Mouse (Mus musculus): ENCODE measurements around the gene Vmn1r203. TPM values are rescaled to one million over a fixed set of nuclear protein-coding genes. Genes with fewer than 3 reads are reported as not detected.
"Not testable (repeated sequence)": the region's sequence is repeated elsewhere in the genome, so short reads cannot be mapped to it uniquely, and the experiment has no call there.

Vmn1r203 gene
- not detected for total RNA-seq (2021)
- polyA plus RNA-seq (2012; rRNA removed): not detected in 2 replicates
- long read RNA-seq: 0 reads

- Histone ChIP-seq H3K36me3 (ENCODE audit: control insufficient read depth, insufficient read depth, low read length) (no peaks in the 10 kb centered on the region), H3K27ac (no peak within 1 kb of the TSS), H3K79me2 (replicated peaks; ENCODE audit: control insufficient read depth, insufficient read depth, low read length) (no peaks in the 10 kb centered on the region), H3K27me3 (ENCODE audit: control insufficient read depth, insufficient read depth, low read length) (no peaks in the 10 kb centered on the region), H3K4me1 (ENCODE audit: control insufficient read depth, insufficient read depth, low read length) (no peaks in the 10 kb centered on the region), H3K4me3 (no peak within 1 kb of the TSS), H3K9ac (ENCODE audit: low read depth, low read length) (no peak within 1 kb of the TSS)
- DNase-seq: no peak
- no peak for TF ChIP-seq POLR2A (IDR thresholded peaks at IDR 0.05; ENCODE audit: insufficient read depth, low read depth, low read length)
- TF ChIP-seq CTCF (IDR thresholded peaks at IDR 0.05): no peak
- TF ChIP-seq EP300 (IDR thresholded peaks at IDR 0.05; ENCODE audit: insufficient read depth, low read depth, low read length): no peak
- intact Hi-C loops (cut with DNase I): no loop called here
Measured at GRCm38 (mm10) chr13:22517814-22518213, at the start of gene Vmn1r203. Vmn1r203 (plus strand) TSS chr13:22518114.

GRCm38 (mm10) chr13:22471623-22472022 is 46.3 kb upstream of the Vmn1r203 start, which contains the start of gene Vmn1r201:
Vmn1r201 (plus strand) TSS chr13:22471923.
- Histone ChIP-seq H3K4me3 (no peak within 1 kb of the TSS), H3K27me3 (ENCODE audit: control insufficient read depth, insufficient read depth, low read length) (no peaks in the 10 kb centered on the region), H3K79me2 (replicated peaks; ENCODE audit: control insufficient read depth, insufficient read depth, low read length) (no peaks in the 10 kb centered on the region), H3K27ac (no peak within 1 kb of the TSS), H3K9ac (ENCODE audit: low read depth, low read length) (no peak within 1 kb of the TSS), H3K36me3 (ENCODE audit: control insufficient read depth, insufficient read depth, low read length) (no peaks in the 10 kb centered on the region), H3K4me1 (ENCODE audit: control insufficient read depth, insufficient read depth, low read length) (no peaks in the 10 kb centered on the region)
- DNase-seq: no peak
- intact Hi-C loops (cut with DNase I): no loop called here
- 32% methylated on average over 1 of the region's 1 CpGs for WGBS
- TF ChIP-seq EP300 (IDR thresholded peaks at IDR 0.05; ENCODE audit: insufficient read depth, low read depth, low read length) (no peak), POLR2A (IDR thresholded peaks at IDR 0.05; ENCODE audit: insufficient read depth, low read depth, low read length) (no peak), CTCF (IDR thresholded peaks at IDR 0.05) (no peak)

DNA sequence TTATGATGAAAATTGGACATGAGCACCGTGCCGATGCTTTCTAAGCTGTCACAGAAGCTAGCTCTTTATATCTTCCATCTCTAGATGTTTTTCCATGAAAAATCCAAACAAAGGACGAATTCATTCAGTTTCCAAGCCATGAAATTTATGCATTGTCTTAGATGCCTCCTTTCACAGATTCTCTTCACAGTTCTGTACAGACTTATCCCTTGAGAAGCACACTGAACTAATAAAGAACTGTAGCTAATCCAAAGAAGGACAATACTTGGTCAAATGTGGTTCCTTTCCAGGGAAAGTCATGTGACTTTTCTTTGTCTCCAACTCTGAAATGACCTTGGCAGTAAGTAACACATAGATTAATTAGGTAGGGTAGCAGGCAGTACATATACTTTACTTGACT is 15.5 kb upstream of the Vmn1r203 start:
- H3K79me2 ChIP-seq (replicated peaks; ENCODE audit: control insufficient read depth, insufficient read depth, low read length): no peaks in the 10 kb centered on the region
- H3K4me3 ChIP-seq: no peak overlapping the region
- H3K9ac ChIP-seq (ENCODE audit: low read depth, low read length): no peak overlapping the region
- WGBS: 67% methylated on average over 3 of the region's 3 CpGs
- intact Hi-C loops (cut with DNase I): no loop called here
- TF ChIP-seq POLR2A (IDR thresholded peaks at IDR 0.05; ENCODE audit: insufficient read depth, low read depth, low read length) (no peak), CTCF (IDR thresholded peaks at IDR 0.05) (no peak), EP300 (IDR thresholded peaks at IDR 0.05; ENCODE audit: insufficient read depth, low read depth, low read length) (no peak)
- no peaks in the 10 kb centered on the region for H3K4me1 ChIP-seq (ENCODE audit: control insufficient read depth, insufficient read depth, low read length)
- no peak overlapping the region for H3K27ac ChIP-seq
- DNase-seq: no peak
- no peaks in the 10 kb centered on the region for H3K27me3 ChIP-seq (ENCODE audit: control insufficient read depth, insufficient read depth, low read length)
- no peaks in the 10 kb centered on the region for H3K36me3 ChIP-seq (ENCODE audit: control insufficient read depth, insufficient read depth, low read length)

DNA sequence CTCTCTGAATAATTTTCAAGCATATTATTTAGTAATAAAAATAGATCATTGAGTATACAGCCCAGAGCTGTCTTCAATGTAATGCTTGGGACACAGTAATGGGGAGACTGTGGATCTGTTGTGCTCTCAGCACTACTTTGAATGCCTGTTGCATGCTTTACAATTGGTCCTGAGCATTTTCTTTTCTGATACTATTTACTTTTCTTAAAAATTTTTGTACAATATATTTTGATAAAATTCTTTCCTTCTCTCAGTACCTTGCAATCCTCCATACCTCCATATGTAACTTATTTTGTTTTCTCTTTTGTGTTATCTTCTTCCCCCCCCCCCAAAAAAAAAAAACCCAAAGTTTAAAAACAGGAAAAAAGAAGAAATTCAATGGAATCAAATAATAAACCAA is 12.6 kb upstream of the Vmn1r203 start, which contains the start of gene Vmn1r202:
Gene Vmn1r202, minus strand, starts transcription at position 101 of the 400 bp plus-strand sequence.
- TF ChIP-seq POLR2A (IDR thresholded peaks at IDR 0.05; ENCODE audit: insufficient read depth, low read depth, low read length) (no peak), EP300 (IDR thresholded peaks at IDR 0.05; ENCODE audit: insufficient read depth, low read depth, low read length) (no peak), CTCF (IDR thresholded peaks at IDR 0.05) (no peak)
- no peak within 1 kb of the TSS for H3K4me3 ChIP-seq
- no peak for DNase-seq
- no peaks in the 10 kb centered on the region for H3K4me1 ChIP-seq (ENCODE audit: control insufficient read depth, insufficient read depth, low read length)
- H3K79me2 ChIP-seq (replicated peaks; ENCODE audit: control insufficient read depth, insufficient read depth, low read length): no peaks in the 10 kb centered on the region
- intact Hi-C loops (cut with DNase I): no loop called here
- H3K36me3 ChIP-seq (ENCODE audit: control insufficient read depth, insufficient read depth, low read length): no peaks in the 10 kb centered on the region
- no peaks in the 10 kb centered on the region for H3K27me3 ChIP-seq (ENCODE audit: control insufficient read depth, insufficient read depth, low read length)
- H3K9ac ChIP-seq (ENCODE audit: low read depth, low read length): no peak within 1 kb of the TSS
- no peak within 1 kb of the TSS for H3K27ac ChIP-seq

DNA sequence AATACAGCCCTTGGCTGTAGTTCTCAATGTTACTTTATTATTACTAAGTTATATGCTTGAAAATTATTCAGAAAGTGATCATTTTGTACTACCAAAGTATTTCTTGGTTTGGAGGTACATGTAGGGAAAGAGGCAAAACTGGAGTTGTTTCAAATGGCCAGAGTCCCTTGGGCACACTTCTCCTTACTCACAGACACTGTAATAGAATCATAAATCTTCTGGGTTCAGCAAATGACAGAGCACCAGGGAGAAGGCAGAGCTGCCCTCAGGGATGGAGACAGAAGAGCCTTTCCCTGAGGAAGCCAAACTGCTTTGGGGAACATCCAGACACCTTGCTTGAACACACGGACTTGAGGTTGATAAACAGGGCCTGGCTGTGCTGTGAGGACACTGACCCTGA is 35.0 kb downstream of the Vmn1r203 start, which contains the start of gene Vmn1r204:
Gene Vmn1r204, plus strand, starts transcription at position 301 of the 400 bp plus-strand sequence.
- H3K27me3 ChIP-seq (ENCODE audit: control insufficient read depth, insufficient read depth, low read length); H3K9ac ChIP-seq (ENCODE audit: low read depth, low read length); DNase-seq; H3K27ac ChIP-seq; H3K4me1 ChIP-seq (ENCODE audit: control insufficient read depth, insufficient read depth, low read length); intact Hi-C loops (cut with DNase I); H3K4me3 ChIP-seq; H3K79me2 ChIP-seq (replicated peaks; ENCODE audit: control insufficient read depth, insufficient read depth, low read length); H3K36me3 ChIP-seq (ENCODE audit: control insufficient read depth, insufficient read depth, low read length): not testable (repeated sequence)
- WGBS: 45% methylated on average over 1 of the region's 1 CpGs

- DNase-seq; H3K79me2 ChIP-seq (replicated peaks; ENCODE audit: control insufficient read depth, insufficient read depth, low read length); intact Hi-C loops (cut with DNase I); H3K4me3 ChIP-seq; H3K27me3 ChIP-seq (ENCODE audit: control insufficient read depth, insufficient read depth, low read length); H3K9ac ChIP-seq (ENCODE audit: low read depth, low read length); H3K4me1 ChIP-seq (ENCODE audit: control insufficient read depth, insufficient read depth, low read length); H3K36me3 ChIP-seq (ENCODE audit: control insufficient read depth, insufficient read depth, low read length); H3K27ac ChIP-seq: not testable (repeated sequence)
- WGBS: 62% methylated on average over 3 of the region's 3 CpGs
Measured at GRCm38 (mm10) chr13:22574911-22575310, 57.0 kb downstream of the Vmn1r203 start.

Other genes with a start within 250 kb of the Vmn1r203 start
- not detected for gene Vmn1r195, start 247.6 kb upstream of the Vmn1r203 start, total RNA-seq (2021)
- not detected in 2 replicates for gene Vmn1r195, start 247.6 kb upstream of the Vmn1r203 start, polyA plus RNA-seq (2012; rRNA removed)
- not detected for gene Vmn1r196, start 228.2 kb upstream of the Vmn1r203 start, total RNA-seq (2021)
- not detected in 2 replicates for gene Vmn1r196, start 228.2 kb upstream of the Vmn1r203 start, polyA plus RNA-seq (2012; rRNA removed)
- gene Vmn1r197, start 193.5 kb upstream of the Vmn1r203 start, total RNA-seq (2021): not detected
- not detected in 2 replicates for gene Vmn1r197, start 193.5 kb upstream of the Vmn1r203 start, polyA plus RNA-seq (2012; rRNA removed)
- not detected for gene Vmn1r198, start 167.8 kb upstream of the Vmn1r203 start, total RNA-seq (2021)
- gene Vmn1r198, start 167.8 kb upstream of the Vmn1r203 start, polyA plus RNA-seq (2012; rRNA removed): not detected in 2 replicates
- gene Vmn1r199, start 138.3 kb upstream of the Vmn1r203 start, total RNA-seq (2021): not detected
- not detected in 2 replicates for gene Vmn1r199, start 138.3 kb upstream of the Vmn1r203 start, polyA plus RNA-seq (2012; rRNA removed)
- gene Vmn1r200, start 127.7 kb upstream of the Vmn1r203 start, total RNA-seq (2021): not detected
- gene Vmn1r200, start 127.7 kb upstream of the Vmn1r203 start, polyA plus RNA-seq (2012; rRNA removed): not detected in 2 replicates
- not detected for gene Vmn1r201, start 46.2 kb upstream of the Vmn1r203 start, total RNA-seq (2021)
- gene Vmn1r201, start 46.2 kb upstream of the Vmn1r203 start, polyA plus RNA-seq (2012; rRNA removed): not detected in 2 replicates
- not detected for gene Vmn1r202, start 12.7 kb upstream of the Vmn1r203 start, total RNA-seq (2021)
- not detected in 2 replicates for gene Vmn1r202, start 12.7 kb upstream of the Vmn1r203 start, polyA plus RNA-seq (2012; rRNA removed)
- gene Vmn1r204, start 35.1 kb downstream of the Vmn1r203 start, total RNA-seq (2021): not detected
- gene Vmn1r204, start 35.1 kb downstream of the Vmn1r203 start, polyA plus RNA-seq (2012; rRNA removed): not detected in 2 replicates
- gene Vmn1r205, start 74.9 kb downstream of the Vmn1r203 start, total RNA-seq (2021): not detected
- not detected in 2 replicates for gene Vmn1r205, start 74.9 kb downstream of the Vmn1r203 start, polyA plus RNA-seq (2012; rRNA removed)
- gene Vmn1r206, start 106.1 kb downstream of the Vmn1r203 start, total RNA-seq (2021): not detected
- gene Vmn1r206, start 106.1 kb downstream of the Vmn1r203 start, polyA plus RNA-seq (2012; rRNA removed): not detected in 2 replicates
- not detected for gene Vmn1r207-ps, start 211.5 kb downstream of the Vmn1r203 start, total RNA-seq (2021)
- gene Vmn1r207-ps, start 211.5 kb downstream of the Vmn1r203 start, polyA plus RNA-seq (2012; rRNA removed): not detected in 2 replicates

Measured in heart, adult 2 months (tissue).